Mouse (Mus musculus) brain, embryonic 14.5 days (tissue): ENCODE data around the gene Htr5b.

Experiments
- CTCF ChIP-seq: fragments of 200-500 bp; IDR thresholded peaks from 2 replicates; pipeline ENCODE4 v1.5.1; 2012; ENCODE audit warnings: inconsistent platforms, mild to moderate bottlenecking, moderate library complexity, borderline replicate concordance; ENCODE audit not compliant: insufficient read depth, insufficient read length; ENCODE audit errors: extremely low read depth
- POLR2A ChIP-seq: fragments of 200-500 bp; IDR thresholded peaks from 2 replicates; pipeline ENCODE4 v1.6.1; 2012; ENCODE audit warnings: mild to moderate bottlenecking, inconsistent platforms, borderline replicate concordance; ENCODE audit not compliant: poor library complexity, insufficient read depth, insufficient read length, severe bottlenecking; ENCODE audit errors: extremely low read depth

DNA sequence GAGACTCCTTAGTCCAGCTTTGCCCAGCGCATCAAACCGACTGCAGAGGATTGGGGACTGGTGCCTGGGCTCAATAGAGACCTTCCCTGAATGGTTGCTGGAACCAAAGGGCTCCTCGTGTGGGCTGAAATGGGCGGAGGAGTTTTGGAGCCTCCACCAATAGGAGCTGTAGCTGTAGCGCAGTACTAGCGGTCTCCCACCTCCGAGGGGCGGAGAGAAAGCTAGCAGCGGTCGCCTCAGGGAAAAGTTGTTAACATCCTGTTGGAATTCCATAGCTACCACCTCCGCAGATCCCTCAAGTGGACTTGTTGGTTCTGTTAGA, at the start of gene Htr5b:
- TF ChIP-seq CTCF, result no peak
- no peak for TF ChIP-seq POLR2A
